Mouse (Mus musculus): ENCODE results near the gene Slc39a9.
A peak's percentile ranks its signal among the peaks of the same experiment; 100 is the strongest.

The Slc39a9 gene

GRCm38 (mm10) chr12:80643693-80644505 is at the start of gene Slc39a9, which contains the start of gene Erh:
TSS of gene Slc39a9 (plus strand) at chr12:80643883.
TSS of gene Erh (minus strand) at chr12:80644341.
- TF ChIP-seq NANOG (IDR thresholded peaks at IDR 0.05; ENCODE audit: borderline replicate concordance, low read length) (no peak), POU5F1 (IDR thresholded peaks at IDR 0.05; ENCODE audit: borderline replicate concordance, low read length) (no peak), CTCF (conservative IDR thresholded peaks at IDR 0.05; ENCODE audit: low read length) (no peak)
- Histone ChIP-seq H3K36me3 (ENCODE audit: insufficient read depth, low read length) (peaks cover 68% of the 10 kb centered on the region), H3K27me3 (ENCODE audit: insufficient read depth, low read length) (no peaks in the 10 kb centered on the region), H3K9me3 (ENCODE audit: low read length) (no peaks in the 10 kb centered on the region), H3K4me1 (replicated peaks; ENCODE audit: low read depth, low read length) (peaks cover 55% of the 10 kb centered on the region), H3K4me3 (replicated peaks; ENCODE audit: low read length) (peak within 1 kb of the TSS; percentile 99)

GRCm38 (mm10) chr12:80594141-80594540 is 49.5 kb upstream of the Slc39a9 start:
- Histone ChIP-seq H3K4me1 (replicated peaks; ENCODE audit: low read depth, low read length) (peaks cover 14% of the 10 kb centered on the region), H3K36me3 (ENCODE audit: insufficient read depth, low read length) (no peaks in the 10 kb centered on the region), H3K9me3 (ENCODE audit: low read length) (no peaks in the 10 kb centered on the region), H3K4me3 (replicated peaks; ENCODE audit: low read length) (no peak overlapping the region), H3K27me3 (ENCODE audit: insufficient read depth, low read length) (peaks cover 8% of the 10 kb centered on the region; the same call in 1 of the 2 replicates)
- TF ChIP-seq NANOG (IDR thresholded peaks at IDR 0.05; ENCODE audit: borderline replicate concordance, low read length) = no peak
- TF ChIP-seq POU5F1 (IDR thresholded peaks at IDR 0.05; ENCODE audit: borderline replicate concordance, low read length) = no peak
- TF ChIP-seq CTCF (conservative IDR thresholded peaks at IDR 0.05; ENCODE audit: low read length) = no peak

- peaks cover 18% of the 10 kb centered on the region for H3K4me1 ChIP-seq (replicated peaks; ENCODE audit: low read depth, low read length)
- H3K27me3 ChIP-seq (ENCODE audit: insufficient read depth, low read length) = peaks cover 8% of the 10 kb centered on the region; the same call in 1 of the 2 replicates
- H3K4me3 ChIP-seq (replicated peaks; ENCODE audit: low read length) = no peak overlapping the region
- TF ChIP-seq CTCF (conservative IDR thresholded peaks at IDR 0.05; ENCODE audit: low read length) (no peak), NANOG (IDR thresholded peaks at IDR 0.05; ENCODE audit: borderline replicate concordance, low read length) (no peak), POU5F1 (IDR thresholded peaks at IDR 0.05; ENCODE audit: borderline replicate concordance, low read length) (no peak)
- no peaks in the 10 kb centered on the region for H3K36me3 ChIP-seq (ENCODE audit: insufficient read depth, low read length)
- H3K9me3 ChIP-seq (ENCODE audit: low read length) = no peaks in the 10 kb centered on the region
Observed at GRCm38 (mm10) chr12:80594781-80595180, 48.9 kb upstream of the Slc39a9 start.

- H3K9me3 ChIP-seq (ENCODE audit: low read length) = no peaks in the 10 kb centered on the region
- H3K4me1 ChIP-seq (replicated peaks; ENCODE audit: low read depth, low read length) = peaks cover 18% of the 10 kb centered on the region
- H3K36me3 ChIP-seq (ENCODE audit: insufficient read depth, low read length) = no peaks in the 10 kb centered on the region
- H3K27me3 ChIP-seq (ENCODE audit: insufficient read depth, low read length) = peaks cover 8% of the 10 kb centered on the region; the same call in 1 of the 2 replicates
- H3K4me3 ChIP-seq (replicated peaks; ENCODE audit: low read length) = no peak overlapping the region
- no peak for TF ChIP-seq CTCF (conservative IDR thresholded peaks at IDR 0.05; ENCODE audit: low read length)
- TF ChIP-seq NANOG (IDR thresholded peaks at IDR 0.05; ENCODE audit: borderline replicate concordance, low read length) = no peak
Observed at GRCm38 (mm10) chr12:80595566-80595965, 48.1 kb upstream of the Slc39a9 start.

- Histone ChIP-seq H3K27me3 (ENCODE audit: insufficient read depth, low read length) (peaks cover 11% of the 10 kb centered on the region; the same call in 1 of the 2 replicates), H3K36me3 (ENCODE audit: insufficient read depth, low read length) (no peaks in the 10 kb centered on the region), H3K9me3 (ENCODE audit: low read length) (no peaks in the 10 kb centered on the region), H3K4me3 (replicated peaks; ENCODE audit: low read length) (no peak overlapping the region), H3K4me1 (replicated peaks; ENCODE audit: low read depth, low read length) (peaks cover 18% of the 10 kb centered on the region)
- TF ChIP-seq NANOG (IDR thresholded peaks at IDR 0.05; ENCODE audit: borderline replicate concordance, low read length) = no peak
- no peak for TF ChIP-seq CTCF (conservative IDR thresholded peaks at IDR 0.05; ENCODE audit: low read length)
- no peak for TF ChIP-seq POU5F1 (IDR thresholded peaks at IDR 0.05; ENCODE audit: borderline replicate concordance, low read length)
Observed at GRCm38 (mm10) chr12:80595968-80596367, 47.7 kb upstream of the Slc39a9 start.

GRCm38 (mm10) chr12:80598236-80598635 is 45.4 kb upstream of the Slc39a9 start:
- H3K9me3 ChIP-seq (ENCODE audit: low read length) = no peaks in the 10 kb centered on the region
- H3K4me1 ChIP-seq (replicated peaks; ENCODE audit: low read depth, low read length) = peaks cover 18% of the 10 kb centered on the region
- TF ChIP-seq POU5F1 (IDR thresholded peaks at IDR 0.05; ENCODE audit: borderline replicate concordance, low read length) (no peak), NANOG (IDR thresholded peaks at IDR 0.05; ENCODE audit: borderline replicate concordance, low read length) (no peak), CTCF (conservative IDR thresholded peaks at IDR 0.05; ENCODE audit: low read length) (no peak)
- peaks cover 17% of the 10 kb centered on the region; the same call in 1 of the 2 replicates for H3K27me3 ChIP-seq (ENCODE audit: insufficient read depth, low read length)
- no peaks in the 10 kb centered on the region for H3K36me3 ChIP-seq (ENCODE audit: insufficient read depth, low read length)
- H3K4me3 ChIP-seq (replicated peaks; ENCODE audit: low read length) = no peak overlapping the region

DNA sequence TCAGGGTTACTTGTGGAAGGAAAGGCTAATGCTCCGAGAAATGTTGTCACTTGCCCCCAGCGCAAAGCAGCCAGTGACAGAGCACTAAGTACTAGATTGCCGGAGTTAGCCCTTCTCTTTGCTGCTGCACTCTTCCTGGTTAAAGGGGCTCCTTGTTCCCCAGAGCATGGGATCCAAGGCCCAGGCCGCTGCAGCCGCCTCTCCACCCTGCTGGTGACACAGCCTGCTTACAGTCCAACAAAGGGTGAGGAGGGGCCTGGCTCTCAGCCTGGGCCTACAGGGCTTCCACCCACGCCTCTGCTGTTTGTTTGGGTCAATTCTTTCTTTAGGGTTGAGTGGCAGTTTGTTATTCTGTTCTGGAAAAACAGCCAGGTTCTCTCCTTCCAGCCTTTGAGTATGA is 44.9 kb upstream of the Slc39a9 start:
- TF ChIP-seq NANOG (IDR thresholded peaks at IDR 0.05; ENCODE audit: borderline replicate concordance, low read length) = no peak
- TF ChIP-seq POU5F1 (IDR thresholded peaks at IDR 0.05; ENCODE audit: borderline replicate concordance, low read length) = no peak
- no peak for TF ChIP-seq CTCF (conservative IDR thresholded peaks at IDR 0.05; ENCODE audit: low read length)
- H3K4me1 ChIP-seq (replicated peaks; ENCODE audit: low read depth, low read length) = peaks cover 18% of the 10 kb centered on the region
- no peak overlapping the region for H3K4me3 ChIP-seq (replicated peaks; ENCODE audit: low read length)
- no peaks in the 10 kb centered on the region for H3K9me3 ChIP-seq (ENCODE audit: low read length)
- no peaks in the 10 kb centered on the region for H3K36me3 ChIP-seq (ENCODE audit: insufficient read depth, low read length)
- peaks cover 14% of the 10 kb centered on the region; the same call in 1 of the 2 replicates for H3K27me3 ChIP-seq (ENCODE audit: insufficient read depth, low read length)

GRCm38 (mm10) chr12:80601597-80602269 is 42.0 kb upstream of the Slc39a9 start:
- TF ChIP-seq CTCF (conservative IDR thresholded peaks at IDR 0.05; ENCODE audit: low read length) = no peak
- no peak for TF ChIP-seq POU5F1 (IDR thresholded peaks at IDR 0.05; ENCODE audit: borderline replicate concordance, low read length)
- TF ChIP-seq NANOG (IDR thresholded peaks at IDR 0.05; ENCODE audit: borderline replicate concordance, low read length) = no peak
- no peaks in the 10 kb centered on the region for H3K9me3 ChIP-seq (ENCODE audit: low read length)

More at GRCm38 (mm10) chr12:80601597-80602269, 42.0 kb upstream of the Slc39a9 start:
- peaks cover 10% of the 10 kb centered on the region; the same call in 1 of the 2 replicates for H3K27me3 ChIP-seq (ENCODE audit: insufficient read depth, low read length)
- H3K4me3 ChIP-seq (replicated peaks; ENCODE audit: low read length) = no peak overlapping the region
- H3K4me1 ChIP-seq (replicated peaks; ENCODE audit: low read depth, low read length) = peaks cover 22% of the 10 kb centered on the region
- H3K36me3 ChIP-seq (ENCODE audit: insufficient read depth, low read length) = no peaks in the 10 kb centered on the region
